Mouse (Mus musculus) kidney, adult 2 months (tissue): Measurements from ENCODE around the gene Atp1b2. TPM values are rescaled to one million over a fixed set of nuclear protein-coding genes. Genes with fewer than 3 reads are reported as not detected.
"Not testable (repeated sequence)": the region's sequence is repeated elsewhere in the genome, so short reads cannot be mapped to it uniquely, and the experiment has no call there.

Experiments used
- DNase-seq: peaks from one replicate; pipeline ENCODE4 v3.0.0; 2021
- H3K27ac ChIP-seq: fragments of 200-500 bp; 2 replicates; pipeline ENCODE4 v1.5.1; 2012; ENCODE audit warnings: low read depth, low read length, control low read depth, inconsistent platforms; ENCODE audit not compliant: insufficient read depth
- H3K27me3 ChIP-seq: fragments of 200-500 bp; replicated peaks from 2 replicates; pipeline ENCODE4 v1.6.1; 2012; ENCODE audit warnings: mild to moderate bottlenecking, moderate library complexity, low read length, inconsistent platforms; ENCODE audit not compliant: control insufficient read depth, insufficient read depth
- H3K36me3 ChIP-seq: fragments of 200-500 bp; 2 replicates; pipeline ENCODE4 v1.6.1; 2012; ENCODE audit warnings: mild to moderate bottlenecking, moderate library complexity, low read length, inconsistent platforms; ENCODE audit not compliant: control insufficient read depth, insufficient read depth
- H3K4me1 ChIP-seq: fragments of 200-500 bp; 2 replicates; pipeline ENCODE4 v1.6.1; 2011; ENCODE audit warnings: low read length; ENCODE audit not compliant: control insufficient read depth, insufficient read depth
- H3K4me3 ChIP-seq: fragments of 200-500 bp; 2 replicates; pipeline ENCODE4 v1.5.1; 2011; ENCODE audit warnings: mild to moderate bottlenecking, low read depth, low read length, control low read depth; ENCODE audit not compliant: insufficient read depth
- CTCF ChIP-seq: fragments of 200-500 bp; conservative IDR thresholded peaks from 2 replicates; pipeline ENCODE4 v1.5.1; 2011; ENCODE audit warnings: low read depth, mild to moderate bottlenecking, control low read depth, low read length, moderate library complexity, mixed read lengths; ENCODE audit not compliant: insufficient read depth, insufficient read length
- POLR2A ChIP-seq: fragments of 200-500 bp; IDR thresholded peaks from one replicate; pipeline ENCODE4 v1.6.1; 2011; ENCODE audit warnings: low read depth, low read length, control low read depth
- WGBS: fragments of 180-500 bp; shearing (Covaris S2); methylation state at CpG from one replicate; pipeline ENCODE4 v1.1.7; 2018; 5-methylcytosine and 5-hydroxymethylcytosine counted together
- polyA plus RNA-seq: library from polyadenylated mRNA; depleted of rRNA; stranded (reverse); fragments of >200 nt; gene quantifications from 2 replicates; pipeline ENCODE4 v1.2.3, GENCODE M21; 2012

Gene Atp1b2
- polyA plus RNA-seq, 1 experiment: 22.5 TPM

GRCm38 (mm10) chr11:69632284-69633089 lies 26.7 kb upstream of the Atp1b2 start, which contains the start of gene Fxr2:
TSS of gene Fxr2 (plus strand) at chr11:69632990.
- H3K27ac ChIP-seq: peak within 1 kb of the TSS; percentile 59
- peak; percentile 100 for DNase-seq
- TF ChIP-seq POLR2A (no peak), CTCF (peak; percentile 82)
- H3K4me3 ChIP-seq: peak within 1 kb of the TSS; percentile 96
- under 1% methylated on average over 56 of the region's 56 CpGs for WGBS
- peaks cover 3% of the 10 kb centered on the region; the same call in 1 of the 2 replicates for H3K4me1 ChIP-seq
- no peaks in the 10 kb centered on the region for H3K27me3 ChIP-seq
- H3K36me3 ChIP-seq: no peaks in the 10 kb centered on the region; the same call in 1 of the 2 replicates

- DNase-seq: peak; percentile 38
- Histone ChIP-seq H3K36me3 (no peaks in the 10 kb centered on the region), H3K4me3 (no peak overlapping the region), H3K4me1 (peaks cover 3% of the 10 kb centered on the region; the same call in 1 of the 2 replicates), H3K27me3 (no peaks in the 10 kb centered on the region), H3K27ac (no peak overlapping the region)
- TF ChIP-seq POLR2A (no peak), CTCF (peak; percentile 16; the same call in 1 of the 2 replicates)
- 44% methylated on average over 1 of the region's 1 CpGs for WGBS
Measured at GRCm38 (mm10) chr11:69629802-69630201, 24.1 kb upstream of the Atp1b2 start.

- 38% methylated on average over 6 of the region's 6 CpGs for WGBS
- TF ChIP-seq POLR2A (no peak), CTCF (peak; percentile 99)
- H3K27ac ChIP-seq: no peak overlapping the region
- no peak overlapping the region for H3K4me3 ChIP-seq
- peak; percentile 87 for DNase-seq
- H3K27me3 ChIP-seq: no peaks in the 10 kb centered on the region
- no peaks in the 10 kb centered on the region for H3K4me1 ChIP-seq
- no peaks in the 10 kb centered on the region for H3K36me3 ChIP-seq
Measured at GRCm38 (mm10) chr11:69628286-69628685, 22.5 kb upstream of the Atp1b2 start.

- H3K27ac ChIP-seq, H3K36me3 ChIP-seq, H3K27me3 ChIP-seq, DNase-seq, H3K4me1 ChIP-seq, H3K4me3 ChIP-seq: not testable (repeated sequence)
- WGBS: 84% methylated on average over 2 of the region's 2 CpGs
Measured at GRCm38 (mm10) chr11:69624339-69624738, 18.6 kb upstream of the Atp1b2 start.

- 78% methylated on average over 4 of the region's 4 CpGs for whole genome bisulfite sequencing
- H3K27me3 ChIP-seq: no peaks in the 10 kb centered on the region
- H3K27ac ChIP-seq: no peak overlapping the region
- H3K4me1 ChIP-seq: no peaks in the 10 kb centered on the region; the same call in 1 of the 2 replicates
- TF ChIP-seq POLR2A (no peak), CTCF (no peak)
- no peak for DNase-seq
- H3K4me3 ChIP-seq: no peak overlapping the region
- H3K36me3 ChIP-seq: no peaks in the 10 kb centered on the region
Measured at GRCm38 (mm10) chr11:69623006-69623405, 17.3 kb upstream of the Atp1b2 start.

- H3K27me3 ChIP-seq: no peaks in the 10 kb centered on the region
- H3K36me3 ChIP-seq: no peaks in the 10 kb centered on the region
- peak overlapping the region; percentile 56 for H3K4me3 ChIP-seq
- H3K4me1 ChIP-seq: no peaks in the 10 kb centered on the region; the same call in 1 of the 2 replicates
- no peak overlapping the region for H3K27ac ChIP-seq
- 16% methylated on average over 6 of the region's 6 CpGs for WGBS
- TF ChIP-seq CTCF: no peak
- no peak for TF ChIP-seq POLR2A
- peak; percentile 27 for DNase-seq
Measured at GRCm38 (mm10) chr11:69622406-69622805, 16.7 kb upstream of the Atp1b2 start.

- Histone ChIP-seq H3K4me1 (no peaks in the 10 kb centered on the region; the same call in 1 of the 2 replicates), H3K36me3 (no peaks in the 10 kb centered on the region), H3K27me3 (no peaks in the 10 kb centered on the region), H3K4me3 (peak within 1 kb of the TSS; percentile 56), H3K27ac (peak within 1 kb of the TSS; percentile 37)
- under 1% methylated on average over 20 of the region's 20 CpGs for WGBS
- DNase-seq: peak; percentile 73
- no peak for TF ChIP-seq POLR2A
- no peak for TF ChIP-seq CTCF
Measured at GRCm38 (mm10) chr11:69621571-69622268, 16.0 kb upstream of the Atp1b2 start, which contains the start of gene Sat2. TSS of gene Sat2 (plus strand) at chr11:69622024.
